Mouse (Mus musculus) liver, embryonic 15.5 days (tissue): ENCODE data around the gene Mapre1. TPM values are rescaled to one million over a fixed set of nuclear protein-coding genes. Genes with fewer than 3 reads are reported as not detected.
A peak's percentile ranks its signal among the peaks of the same experiment; 100 is the strongest.

Experiments
- ATAC-seq: fragments of 200-750 bp; cut with Nextera tagmentation; 2 replicates; pipeline ENCODE4 v1.8.0; 2017; ENCODE audit warnings: moderate number of reproducible peaks, mild to moderate bottlenecking, moderate library complexity; ENCODE audit not compliant: insufficient read depth
- H3K27ac ChIP-seq: fragments of 300-500 bp; sonication (generic); replicated peaks from 2 replicates; pipeline ENCODE4 v1.5.1; 2015; ENCODE audit warnings: mild to moderate bottlenecking, inconsistent platforms
- H3K27me3 ChIP-seq: fragments of 300-500 bp; sonication (generic); 2 replicates; pipeline ENCODE4 v1.6.1; 2015; ENCODE audit warnings: mild to moderate bottlenecking, inconsistent platforms
- H3K36me3 ChIP-seq: fragments of 300-500 bp; sonication (generic); replicated peaks from 2 replicates; pipeline ENCODE4 v1.6.1; 2015; ENCODE audit warnings: moderate library complexity, mild to moderate bottlenecking, inconsistent platforms
- H3K4me1 ChIP-seq: fragments of 300-500 bp; sonication (generic); replicated peaks from 2 replicates; pipeline ENCODE4 v1.6.1; 2015; ENCODE audit warnings: inconsistent platforms
- H3K4me2 ChIP-seq: fragments of 300-500 bp; sonication (generic); 2 replicates; pipeline ENCODE4 v1.6.1; 2015; ENCODE audit warnings: moderate library complexity, mild to moderate bottlenecking, inconsistent platforms
- H3K4me3 ChIP-seq: fragments of 300-500 bp; sonication (generic); replicated peaks from 2 replicates; pipeline ENCODE4 v1.5.1; 2015; ENCODE audit warnings: mild to moderate bottlenecking, inconsistent platforms
- H3K9ac ChIP-seq: fragments of 300-500 bp; sonication (generic); 2 replicates; pipeline ENCODE4 v1.6.1; 2015; ENCODE audit warnings: moderate library complexity, mild to moderate bottlenecking, inconsistent platforms
- H3K9me3 ChIP-seq: fragments of 300-500 bp; sonication (generic); replicated peaks from 2 replicates; pipeline ENCODE4 v1.6.1; 2016; ENCODE audit warnings: inconsistent platforms
- WGBS: fragments of 180-500 bp; shearing (Covaris S2); methylation state at CpG from one replicate; pipeline ENCODE4 v1.1.7; 2015; ENCODE audit warnings: mixed read lengths; ENCODE audit not compliant: insufficient replicate concordance; 5-methylcytosine and 5-hydroxymethylcytosine counted together
- polyA plus RNA-seq: library from polyadenylated mRNA; unstranded; fragments of >200 nt; fragmentation: Nextera tagmentation; extraction: Ambion mirVana; gene quantifications from 2 replicates; pipeline ENCODE4 v1.2.1, GENCODE M21; 2015

Gene Mapre1
- polyA plus RNA-seq, 1 experiment from 2014 or later: 111 TPM

DNA sequence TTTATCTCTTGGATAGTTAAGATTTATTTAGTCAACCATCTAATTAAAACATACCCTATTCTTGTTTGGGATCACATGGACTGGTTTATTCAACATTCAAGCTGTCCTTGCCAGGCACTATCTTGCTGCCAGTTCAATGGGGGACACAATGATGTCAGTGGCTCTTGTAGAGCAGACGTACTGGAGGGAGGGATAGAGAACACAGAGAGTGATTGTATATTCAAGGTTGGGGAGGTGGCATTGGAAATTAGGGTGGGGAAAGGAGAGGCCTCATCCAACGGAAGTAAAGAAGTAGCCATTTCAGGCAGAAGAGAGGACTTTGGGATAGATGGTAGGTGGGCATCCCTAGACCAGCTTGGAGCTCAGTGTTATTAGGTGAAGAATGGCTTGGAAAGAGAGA lies 16.2 kb upstream of the Mapre1 start:
- H3K9ac ChIP-seq: no peak overlapping the region
- H3K9me3 ChIP-seq: no peaks in the 10 kb centered on the region
- no peak overlapping the region for H3K4me3 ChIP-seq
- H3K27ac ChIP-seq: peak overlapping the region; percentile 63
- peak overlapping the region; percentile 13; the same call in 1 of the 2 replicates for H3K4me2 ChIP-seq
- H3K27me3 ChIP-seq: no peaks in the 10 kb centered on the region
- H3K36me3 ChIP-seq: no peaks in the 10 kb centered on the region
- no peak for ATAC-seq
- WGBS: 37% methylated on average over 2 of the region's 2 CpGs
- peaks cover 27% of the 10 kb centered on the region for H3K4me1 ChIP-seq

DNA sequence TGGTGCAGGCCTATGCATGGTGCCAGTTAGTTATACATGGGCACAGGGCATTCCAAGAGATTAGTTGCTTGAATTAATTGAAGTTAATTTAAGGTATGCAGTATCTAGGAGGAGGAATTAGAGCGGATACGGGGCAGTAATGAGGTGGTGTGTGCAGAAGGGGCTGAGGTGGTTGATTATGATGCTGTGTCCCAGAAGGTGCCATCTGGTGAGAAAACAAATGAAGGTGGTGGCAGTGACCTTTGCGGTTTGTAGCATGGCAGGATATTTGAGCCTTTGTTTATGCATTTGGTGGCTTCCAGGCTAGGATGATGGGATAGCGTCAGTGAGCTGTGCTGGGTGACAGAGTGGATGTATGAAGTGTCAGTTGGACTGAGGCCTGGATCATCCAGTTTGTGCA lies 15.8 kb upstream of the Mapre1 start:
- no peak overlapping the region for H3K4me2 ChIP-seq
- 88% methylated on average over 4 of the region's 4 CpGs for whole genome bisulfite sequencing
- no peak overlapping the region for H3K4me3 ChIP-seq
- no peaks in the 10 kb centered on the region for H3K9me3 ChIP-seq
- peaks cover 27% of the 10 kb centered on the region for H3K4me1 ChIP-seq
- no peak overlapping the region for H3K27ac ChIP-seq
- H3K9ac ChIP-seq: no peak overlapping the region
- no peaks in the 10 kb centered on the region for H3K36me3 ChIP-seq
- ATAC-seq: no peak
- H3K27me3 ChIP-seq: no peaks in the 10 kb centered on the region

DNA sequence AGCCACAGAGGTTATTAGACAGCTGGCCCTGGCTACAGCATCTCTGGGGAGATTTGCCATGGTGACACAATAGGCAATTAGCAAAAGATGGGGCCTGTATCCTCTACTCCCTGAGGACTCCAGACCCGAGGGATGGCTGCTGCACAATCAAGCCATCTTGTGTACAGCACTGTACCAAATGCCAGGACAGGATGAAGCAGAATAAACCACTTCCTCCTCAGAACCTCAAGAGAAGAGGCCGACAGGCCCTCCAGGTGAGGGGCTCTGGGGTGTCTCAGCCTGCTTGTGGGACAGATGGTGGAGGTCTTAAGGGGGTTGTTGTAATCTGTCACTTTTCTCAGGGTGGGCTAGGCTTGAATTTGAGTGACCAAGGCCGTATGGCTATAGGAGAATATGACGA lies 7.0 kb upstream of the Mapre1 start:
- Histone ChIP-seq H3K36me3 (no peaks in the 10 kb centered on the region), H3K27me3 (no peaks in the 10 kb centered on the region), H3K4me2 (no peak overlapping the region), H3K4me3 (no peak overlapping the region), H3K9me3 (no peaks in the 10 kb centered on the region), H3K4me1 (no peaks in the 10 kb centered on the region), H3K27ac (no peak overlapping the region), H3K9ac (no peak overlapping the region)
- ATAC-seq: no peak
- WGBS: 39% methylated on average over 4 of the region's 4 CpGs

DNA sequence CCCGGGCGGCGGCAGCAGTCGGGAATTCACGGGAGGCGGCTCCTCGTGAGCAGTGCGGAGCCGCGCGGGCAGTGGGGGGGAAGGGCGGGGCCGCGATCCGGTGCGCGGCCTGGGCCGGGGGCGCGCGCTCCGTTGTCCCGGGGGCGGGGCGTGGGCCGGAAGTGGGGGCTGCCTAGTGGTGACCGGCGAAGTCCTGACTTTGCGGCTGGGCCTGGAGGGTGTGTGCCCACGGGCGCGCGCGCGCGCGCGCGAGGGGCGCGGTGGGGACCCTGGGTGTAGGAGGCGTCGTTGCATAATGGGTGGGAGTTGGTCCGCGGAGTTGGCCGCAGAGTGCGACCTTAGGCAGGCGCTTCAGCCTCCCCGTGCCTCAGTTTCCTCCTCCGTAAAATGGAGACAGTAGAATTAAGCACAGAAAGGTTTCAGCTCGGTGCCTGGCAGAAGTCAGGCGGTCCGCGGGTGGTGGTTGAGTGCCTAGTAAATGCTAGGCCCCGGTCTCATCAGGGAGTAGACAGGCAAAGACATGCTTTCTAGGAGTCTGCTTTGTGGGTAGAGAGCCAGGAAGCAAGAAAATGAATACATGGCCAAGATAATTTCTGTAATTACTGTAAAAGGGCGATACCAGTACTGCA lies 477 bp downstream of the Mapre1 start:
- Histone ChIP-seq H3K9ac (peak overlapping the region; percentile 93), H3K9me3 (no peaks in the 10 kb centered on the region), H3K27me3 (no peaks in the 10 kb centered on the region), H3K4me2 (peak overlapping the region; percentile 71), H3K4me1 (peaks cover 43% of the 10 kb centered on the region), H3K27ac (peak overlapping the region; percentile 93), H3K36me3 (peaks cover 10% of the 10 kb centered on the region), H3K4me3 (peak overlapping the region; percentile 90)
- peak; percentile 78 for ATAC-seq
- 1% methylated on average over 56 of the region's 56 CpGs for WGBS

DNA sequence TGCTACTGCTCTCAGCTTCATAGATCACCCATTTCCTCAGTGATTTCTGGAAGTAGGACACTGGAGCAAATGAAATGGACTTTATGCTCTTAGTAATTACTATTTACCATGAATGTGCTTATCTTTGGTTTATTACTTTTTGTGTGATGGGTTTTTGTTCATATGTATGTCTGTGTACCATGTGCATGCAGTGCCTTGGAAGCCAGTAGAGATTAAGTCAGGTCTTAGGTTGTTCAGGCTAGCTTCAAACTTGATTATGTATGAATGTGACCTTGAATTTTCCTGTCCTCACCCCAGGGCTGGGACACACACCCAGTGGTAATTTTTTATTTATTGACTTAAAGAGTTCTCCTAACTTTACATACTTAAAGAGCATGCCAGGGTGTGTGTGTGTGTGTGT lies 6.9 kb downstream of the Mapre1 start:
- no peak for ATAC-seq
- Histone ChIP-seq H3K27me3 (no peaks in the 10 kb centered on the region), H3K4me3 (no peak overlapping the region), H3K27ac (no peak overlapping the region), H3K4me1 (peaks cover 41% of the 10 kb centered on the region), H3K9me3 (no peaks in the 10 kb centered on the region), H3K9ac (no peak overlapping the region), H3K4me2 (no peak overlapping the region), H3K36me3 (peaks cover 55% of the 10 kb centered on the region)

- peaks cover 69% of the 10 kb centered on the region for H3K36me3 ChIP-seq
- H3K27ac ChIP-seq: no peak overlapping the region
- 67% methylated on average over 2 of the region's 2 CpGs for WGBS
- peaks cover 24% of the 10 kb centered on the region; the same call in 1 of the 2 replicates for H3K4me1 ChIP-seq
- H3K9ac ChIP-seq: no peak overlapping the region
- no peak overlapping the region for H3K4me3 ChIP-seq
- H3K4me2 ChIP-seq: no peak overlapping the region
- no peak for ATAC-seq
- no peaks in the 10 kb centered on the region for H3K27me3 ChIP-seq
- H3K9me3 ChIP-seq: no peaks in the 10 kb centered on the region
Observed at GRCm38 (mm10) chr2:153750363-153750762, 9.3 kb downstream of the Mapre1 start.

DNA sequence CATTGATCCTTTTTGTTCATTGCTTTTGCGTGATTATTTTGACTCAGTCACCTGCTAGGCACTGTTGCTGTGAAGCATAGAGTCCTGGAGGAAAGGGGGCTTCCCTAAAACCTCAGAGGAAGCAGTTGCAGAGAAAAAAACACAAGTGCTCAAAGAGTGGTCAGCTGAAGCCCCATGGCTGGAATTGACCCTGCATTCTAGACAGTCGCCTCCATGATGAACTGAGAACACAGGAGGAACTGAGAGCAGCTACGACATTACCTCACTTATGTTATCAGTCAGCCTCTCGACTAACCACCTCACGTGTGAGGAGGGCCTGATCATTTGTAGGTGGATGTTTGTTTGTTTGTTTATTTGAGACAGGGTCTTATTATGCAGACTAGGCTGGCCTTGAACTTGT lies 21.0 kb downstream of the Mapre1 start:
- Histone ChIP-seq H3K36me3 (peaks cover 98% of the 10 kb centered on the region), H3K4me3 (no peak overlapping the region), H3K27me3 (no peaks in the 10 kb centered on the region), H3K4me2 (no peak overlapping the region), H3K9ac (no peak overlapping the region), H3K27ac (no peak overlapping the region), H3K9me3 (no peaks in the 10 kb centered on the region), H3K4me1 (no peaks in the 10 kb centered on the region)
- no peak for ATAC-seq
- 81% methylated on average over 5 of the region's 5 CpGs for whole genome bisulfite sequencing

- no peaks in the 10 kb centered on the region for H3K27me3 ChIP-seq
- no peak overlapping the region for H3K9ac ChIP-seq
- 74% methylated on average over 6 of the region's 6 CpGs for WGBS
- no peak overlapping the region for H3K27ac ChIP-seq
- no peaks in the 10 kb centered on the region for H3K9me3 ChIP-seq
- no peak overlapping the region for H3K4me2 ChIP-seq
- no peaks in the 10 kb centered on the region for H3K4me1 ChIP-seq
- H3K36me3 ChIP-seq: peaks cover 86% of the 10 kb centered on the region
- ATAC-seq: no peak
- H3K4me3 ChIP-seq: no peak overlapping the region
Observed at GRCm38 (mm10) chr2:153767484-153767883, 26.4 kb downstream of the Mapre1 start.

GRCm38 (mm10) chr2:153768881-153769280 lies 27.8 kb downstream of the Mapre1 start:
- WGBS: 80% methylated on average over 2 of the region's 2 CpGs
- H3K4me3 ChIP-seq: no peak overlapping the region
- H3K36me3 ChIP-seq: peaks cover 83% of the 10 kb centered on the region
- no peak overlapping the region for H3K4me2 ChIP-seq
- no peak overlapping the region for H3K9ac ChIP-seq
- no peak overlapping the region for H3K27ac ChIP-seq
- ATAC-seq: no peak
- H3K9me3 ChIP-seq: no peaks in the 10 kb centered on the region
- no peaks in the 10 kb centered on the region for H3K27me3 ChIP-seq
- H3K4me1 ChIP-seq: no peaks in the 10 kb centered on the region

DNA sequence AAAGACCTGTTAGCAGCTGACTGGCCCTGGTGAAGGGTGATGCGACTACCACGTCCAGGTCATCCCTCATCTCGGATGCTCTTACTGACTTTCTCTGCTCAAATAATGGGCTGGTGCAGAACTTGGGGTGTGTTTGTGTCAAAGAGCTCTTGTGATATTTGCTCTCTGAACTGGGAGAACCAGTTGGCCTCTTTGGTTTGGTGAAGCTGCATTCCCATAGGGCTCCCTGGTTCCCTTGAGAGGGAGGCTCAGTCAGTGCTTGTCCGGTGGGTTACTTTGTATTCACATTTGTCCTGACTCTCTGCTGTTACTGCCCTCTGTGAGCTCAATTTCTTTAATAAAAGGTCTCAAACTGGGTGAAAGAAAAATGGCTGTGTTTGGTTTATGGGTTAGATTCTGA lies 31.9 kb downstream of the Mapre1 start:
- no peak overlapping the region for H3K9ac ChIP-seq
- no peak overlapping the region for H3K27ac ChIP-seq
- no peaks in the 10 kb centered on the region for H3K27me3 ChIP-seq
- H3K9me3 ChIP-seq: no peaks in the 10 kb centered on the region
- no peak for ATAC-seq
- 88% methylated on average over 4 of the region's 4 CpGs for WGBS
- no peak overlapping the region for H3K4me3 ChIP-seq
- H3K36me3 ChIP-seq: peaks cover 44% of the 10 kb centered on the region; the same call in 1 of the 2 replicates
- H3K4me2 ChIP-seq: no peak overlapping the region
- no peaks in the 10 kb centered on the region for H3K4me1 ChIP-seq

- 0 out of 2 replicates have a peak, but pooled peaks cover 23% of the 10 kb centered on the region for H3K36me3 ChIP-seq
- no peak overlapping the region for H3K4me2 ChIP-seq
- no peaks in the 10 kb centered on the region for H3K9me3 ChIP-seq
- no peak for ATAC-seq
- 77% methylated on average over 4 of the region's 4 CpGs for WGBS
- H3K27me3 ChIP-seq: no peaks in the 10 kb centered on the region
- H3K4me1 ChIP-seq: peaks cover 19% of the 10 kb centered on the region
- H3K9ac ChIP-seq: no peak overlapping the region
- H3K4me3 ChIP-seq: no peak overlapping the region
- no peak overlapping the region for H3K27ac ChIP-seq
Observed at GRCm38 (mm10) chr2:153775472-153775871, 34.4 kb downstream of the Mapre1 start.
